Mouse (Mus musculus): Measurements from ENCODE around the gene Slc6a9.

DNA sequence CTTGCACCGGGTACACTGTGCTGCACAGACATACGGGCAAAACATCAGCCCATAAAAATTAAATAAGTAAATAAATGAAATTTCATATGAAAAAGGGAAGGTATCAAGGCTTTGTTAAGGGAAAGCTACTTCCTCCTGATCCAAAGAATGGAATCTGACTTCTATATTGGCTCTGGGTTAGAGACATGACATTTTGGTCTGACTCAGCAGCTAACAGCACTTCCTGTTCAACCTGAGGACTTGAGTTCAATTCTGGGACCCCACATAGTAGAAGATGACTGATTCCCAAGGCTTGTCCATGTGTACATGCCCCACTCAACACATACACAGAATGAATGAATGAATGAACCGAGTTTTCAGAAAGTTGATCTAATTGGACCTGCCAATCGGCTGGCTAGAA, 83.5 kb downstream of the Slc6a9 start:
- no peak for TF ChIP-seq CTCF (IDR thresholded peaks at IDR 0.05; ENCODE audit: borderline replicate concordance, insufficient read depth, low read depth, low read length)
- TF ChIP-seq POLR2A (IDR thresholded peaks at IDR 0.05; ENCODE audit: borderline replicate concordance, insufficient read depth, low read length): no peak
